Mouse (Mus musculus) lung, adult 2 months (tissue): ENCODE measurements around the gene Slc6a18.

Source experiments
- CTCF ChIP-seq: fragments of 200-500 bp; IDR thresholded peaks from 2 replicates; pipeline ENCODE4 v1.5.1; 2011; ENCODE audit warnings: mild to moderate bottlenecking, low read length, control low read depth; ENCODE audit not compliant: insufficient read depth
- POLR2A ChIP-seq: fragments of 200-500 bp; IDR thresholded peaks from 2 replicates; pipeline ENCODE4 v1.6.1; 2011; ENCODE audit warnings: low read depth, mild to moderate bottlenecking, control low read depth, low read length, borderline replicate concordance; ENCODE audit errors: extremely low read depth

DNA sequence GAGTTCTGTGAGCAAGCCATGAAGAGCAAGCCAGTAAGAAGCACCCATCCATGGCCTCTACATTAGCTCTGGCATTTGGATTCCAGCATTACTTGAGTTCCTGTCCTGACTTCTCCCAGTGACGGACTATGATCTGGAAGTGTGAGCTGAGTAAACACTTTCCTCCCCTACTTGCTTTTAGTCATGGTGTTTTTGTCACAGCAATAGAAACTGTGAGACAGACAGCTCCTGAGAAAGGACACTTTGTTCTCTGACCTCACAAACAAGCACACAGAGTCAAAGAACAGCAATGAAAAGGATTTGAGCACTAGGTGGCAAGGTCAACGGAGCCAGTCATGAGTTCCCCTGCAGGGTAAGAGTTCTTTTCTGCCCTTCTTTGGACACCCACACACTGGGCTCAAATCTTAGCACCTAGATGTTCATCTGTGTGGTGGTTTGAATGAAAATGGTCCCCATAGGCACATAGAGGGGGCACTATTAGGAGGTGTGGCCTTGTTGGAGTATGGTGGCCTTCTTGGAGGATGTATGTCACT lies 17.6 kb downstream of the Slc6a18 start:
- TF ChIP-seq CTCF (no peak), POLR2A (no peak)
